Mouse (Mus musculus) hematopoietic stem cell, adult 5-6 weeks (primary cell): Measurements from ENCODE around the gene Ccdc6. TPM values are rescaled to one million over a fixed set of nuclear protein-coding genes. Genes with fewer than 3 reads are reported as not detected.
A peak's percentile ranks its signal among the peaks of the same experiment; 100 is the strongest.

Experiments used
- ATAC-seq, 2 experiments: fragments of 125-278 bp in 1 of 2; replicated peaks in 1 of 2; 2 replicates each; pipeline ENCODE4 v1.8.0; 2016 to 2017; ENCODE audit warnings: inconsistent platforms in 2 of 2, mild to moderate bottlenecking in 2 of 2, moderate number of reproducible peaks in 2 of 2, low read depth in 1 of 2, moderate TSS enrichment in 1 of 2; ENCODE audit not compliant: low FRiP score in 2 of 2, poor library complexity in 2 of 2, severe bottlenecking in 2 of 2, insufficient read depth in 1 of 2, low TSS enrichment in 1 of 2
- total RNA-seq: library from RNA; stranded (forward); fragments of 172-1452, 232-1000 nt; gene quantifications from 2 replicates; pipeline ENCODE4 v1.2.3, GENCODE M21; 2017

The Ccdc6 gene
- total RNA-seq, 1 experiment from 2014 or later = 23.6 TPM

DNA sequence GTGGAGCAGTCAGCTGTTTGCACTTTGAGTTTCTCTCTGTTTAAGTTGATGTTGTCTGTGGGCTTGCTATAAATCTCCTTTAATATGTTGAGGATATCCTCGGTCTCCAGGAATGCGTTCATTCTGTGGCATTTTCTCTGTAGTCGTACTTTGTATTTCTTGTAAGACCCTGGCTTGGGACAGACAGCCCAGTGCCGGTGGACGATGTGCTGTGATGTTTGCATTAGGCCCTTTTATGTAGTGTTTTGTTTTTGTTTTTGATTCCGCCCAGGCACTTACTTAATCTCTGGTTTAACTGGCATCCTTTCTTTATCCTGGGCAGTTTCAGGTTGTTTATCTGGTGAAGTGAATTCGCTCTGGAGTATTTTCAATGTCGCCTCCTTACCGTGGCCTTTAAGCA is 22.5 kb downstream of the Ccdc6 start:
- no peak for ATAC-seq

GRCm38 (mm10) chr10:70119851-70120370 is 23.0 kb downstream of the Ccdc6 start:
- ATAC-seq = no peak; a peak in 1 of 4 replicates

DNA sequence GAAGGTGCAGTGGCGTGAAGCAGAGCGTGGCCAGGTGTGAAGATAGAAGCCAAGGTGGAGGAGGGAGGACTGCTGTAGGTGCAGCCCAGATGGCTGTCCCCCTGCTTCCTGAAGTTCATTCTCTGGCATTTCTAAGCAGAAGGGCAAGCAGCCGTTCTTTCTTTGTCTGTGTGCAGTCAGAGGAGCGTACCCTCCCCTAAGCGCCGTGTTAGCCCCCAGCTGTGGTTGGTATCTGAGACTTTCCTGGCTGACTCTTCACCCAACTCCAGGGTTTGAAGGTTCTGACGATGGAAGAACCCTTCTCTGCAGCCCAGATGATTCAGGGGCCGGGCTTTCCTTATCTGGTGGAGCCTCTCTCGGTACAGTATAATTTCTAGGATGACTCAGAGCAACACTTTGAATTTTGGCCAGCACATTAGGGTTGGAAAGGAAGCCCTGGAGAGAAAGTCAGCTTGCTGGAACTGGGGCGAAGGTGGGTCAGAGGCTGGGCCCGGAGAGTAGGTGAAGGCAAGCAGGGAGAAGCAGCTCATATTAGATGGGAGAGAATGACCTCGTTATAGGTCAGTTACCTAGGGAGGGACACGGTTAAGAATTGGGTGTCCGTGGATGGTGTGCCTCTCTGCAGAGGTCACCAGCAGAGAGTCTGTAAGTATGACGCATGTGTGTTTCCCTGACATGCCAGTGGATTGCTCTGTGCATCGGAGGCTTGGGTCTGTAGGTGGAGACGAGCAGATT is 23.9 kb downstream of the Ccdc6 start:
- ATAC-seq = peak; percentile 33 to 34; a peak in 2 of 4 replicates

GRCm38 (mm10) chr10:70121406-70121695 is 24.4 kb downstream of the Ccdc6 start:
- no peak for ATAC-seq

GRCm38 (mm10) chr10:70123454-70123853 is 26.5 kb downstream of the Ccdc6 start:
- ATAC-seq = no peak

DNA sequence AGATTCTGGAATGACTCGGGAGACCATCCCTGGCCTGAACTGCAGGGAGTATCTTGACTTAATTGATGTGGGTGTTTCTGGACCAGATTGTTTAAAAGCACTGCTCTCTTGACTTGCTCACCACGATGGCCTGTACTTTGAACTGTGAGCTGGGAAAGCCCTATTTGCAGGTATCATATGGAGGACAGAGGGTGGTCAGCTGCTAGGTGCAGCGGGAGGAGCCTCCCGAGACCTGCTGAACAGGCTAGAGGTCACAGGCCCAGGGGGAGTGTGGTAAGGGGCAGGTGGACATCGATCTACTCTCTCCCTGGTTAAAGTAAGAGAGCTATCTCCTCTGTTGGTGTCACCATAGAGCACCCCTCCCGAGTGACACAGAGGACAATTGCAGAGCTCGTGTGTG is 28.6 kb downstream of the Ccdc6 start:
- no peak for ATAC-seq

DNA sequence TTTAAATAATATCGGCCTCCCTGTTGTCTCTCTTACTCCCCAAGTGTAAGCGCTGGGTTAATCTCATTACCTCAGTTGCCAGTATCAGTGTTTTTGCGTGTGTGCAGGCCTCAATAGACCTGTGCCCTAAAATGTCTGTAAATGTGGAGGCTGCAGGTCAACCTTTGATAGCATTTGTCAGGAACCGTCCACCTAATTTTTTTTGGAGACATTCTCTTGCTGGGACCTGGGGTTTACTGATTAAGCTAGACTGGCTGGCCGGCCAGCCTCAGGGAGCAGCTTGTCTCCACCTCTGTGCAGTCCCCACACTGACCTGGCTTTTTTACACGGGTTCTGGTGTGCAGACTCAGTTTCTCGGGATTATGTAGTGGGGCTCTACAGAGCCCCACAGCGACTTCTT is 30.4 kb downstream of the Ccdc6 start:
- peak in 1 of 2 experiments; percentile 39; a peak in 1 of 4 replicates for ATAC-seq

DNA sequence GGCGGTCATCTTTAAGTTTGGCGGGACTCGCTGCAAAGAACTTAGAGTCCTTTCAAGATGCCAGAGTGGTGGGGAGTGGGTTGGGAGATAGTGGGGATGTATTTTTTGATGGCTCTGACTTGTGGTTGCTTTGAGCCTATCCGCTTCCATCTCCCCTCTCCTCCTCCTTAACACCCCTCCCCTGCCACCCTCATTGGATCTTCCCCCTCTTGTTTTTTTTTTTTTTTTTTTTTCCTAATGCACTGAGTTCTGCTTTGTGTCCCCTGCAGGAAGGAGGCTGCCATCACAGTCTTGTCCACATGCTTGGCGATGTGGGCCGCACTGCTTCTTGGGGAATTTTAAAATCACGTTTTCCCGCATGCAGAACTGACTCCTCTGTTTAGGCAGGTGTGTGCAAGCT is 31.5 kb downstream of the Ccdc6 start:
- ATAC-seq = no peak

GRCm38 (mm10) chr10:70132087-70132560 is 35.2 kb downstream of the Ccdc6 start:
- peak; percentile 63 to 76 for ATAC-seq

GRCm38 (mm10) chr10:70132714-70133113 is 35.8 kb downstream of the Ccdc6 start:
- no peak for ATAC-seq

- ATAC-seq = 0 out of 4 replicates have a peak, but pooled peaks of 1 of the 2 experiments have one; percentile 17
Measured at GRCm38 (mm10) chr10:70133188-70133587, 36.3 kb downstream of the Ccdc6 start.

GRCm38 (mm10) chr10:70135680-70136079 is 38.8 kb downstream of the Ccdc6 start:
- ATAC-seq = no peak

DNA sequence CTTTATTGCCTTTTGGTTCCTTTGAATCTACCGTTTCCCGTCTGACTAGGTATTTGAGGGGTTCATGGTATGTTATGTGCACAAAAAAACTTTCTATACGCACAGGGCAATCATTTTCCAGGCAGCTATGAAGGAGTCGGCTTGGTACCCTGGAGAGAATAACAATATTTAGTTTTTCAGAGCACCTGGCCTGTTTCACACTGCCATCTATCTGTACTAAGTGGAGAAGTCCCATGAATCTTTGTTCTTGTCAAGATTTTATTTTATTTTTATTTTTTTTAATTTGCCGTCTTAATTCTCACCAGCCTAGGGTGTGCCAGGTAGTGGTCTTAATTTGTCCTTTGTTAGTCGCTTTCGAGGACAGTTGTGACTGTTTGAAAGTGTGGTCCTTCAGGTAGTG is 40.7 kb downstream of the Ccdc6 start:
- ATAC-seq = no peak

DNA sequence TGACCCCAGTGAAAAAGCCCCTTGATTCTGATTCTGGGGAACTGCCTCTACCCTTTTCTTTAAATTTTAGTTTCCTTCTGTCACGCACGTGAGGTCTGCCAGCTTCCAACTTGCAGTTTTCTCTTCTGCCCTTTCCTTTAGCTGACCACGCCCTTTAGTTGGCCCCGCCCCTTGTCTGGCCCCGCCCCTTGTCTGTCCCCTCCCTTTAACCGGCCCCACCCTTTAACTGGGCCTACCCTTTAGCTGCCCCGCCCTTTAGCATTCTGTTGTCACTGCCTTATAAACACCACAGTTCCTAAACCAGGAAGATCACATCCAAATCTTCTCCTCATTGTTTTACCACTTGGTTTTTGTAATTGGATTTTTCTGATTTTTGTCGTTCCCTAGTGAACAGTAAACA is 41.2 kb downstream of the Ccdc6 start:
- no peak for ATAC-seq

GRCm38 (mm10) chr10:70139368-70139767 is 42.4 kb downstream of the Ccdc6 start:
- no peak for ATAC-seq

DNA sequence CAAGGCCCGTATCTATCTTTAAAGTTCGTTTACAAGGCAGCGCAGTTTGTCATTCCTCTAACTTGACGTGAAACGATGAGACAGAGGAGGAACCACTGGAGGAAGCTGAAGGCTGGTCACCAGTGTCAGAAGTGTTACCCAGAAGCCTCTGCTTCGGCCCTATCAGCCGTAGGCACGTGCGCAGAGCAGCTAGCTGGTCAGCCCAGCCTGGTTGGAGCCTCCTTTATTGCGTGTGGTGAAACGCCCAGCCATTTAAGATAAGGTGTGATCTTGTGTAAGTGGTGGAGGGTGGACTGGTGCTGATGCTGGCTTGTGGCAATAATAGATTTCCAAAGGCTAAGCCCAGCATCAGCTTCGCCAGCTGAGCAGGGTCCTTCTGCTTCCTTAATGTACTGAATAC is 43.5 kb downstream of the Ccdc6 start:
- no peak for ATAC-seq

GRCm38 (mm10) chr10:70142623-70143022 is 45.7 kb downstream of the Ccdc6 start:
- ATAC-seq = no peak

DNA sequence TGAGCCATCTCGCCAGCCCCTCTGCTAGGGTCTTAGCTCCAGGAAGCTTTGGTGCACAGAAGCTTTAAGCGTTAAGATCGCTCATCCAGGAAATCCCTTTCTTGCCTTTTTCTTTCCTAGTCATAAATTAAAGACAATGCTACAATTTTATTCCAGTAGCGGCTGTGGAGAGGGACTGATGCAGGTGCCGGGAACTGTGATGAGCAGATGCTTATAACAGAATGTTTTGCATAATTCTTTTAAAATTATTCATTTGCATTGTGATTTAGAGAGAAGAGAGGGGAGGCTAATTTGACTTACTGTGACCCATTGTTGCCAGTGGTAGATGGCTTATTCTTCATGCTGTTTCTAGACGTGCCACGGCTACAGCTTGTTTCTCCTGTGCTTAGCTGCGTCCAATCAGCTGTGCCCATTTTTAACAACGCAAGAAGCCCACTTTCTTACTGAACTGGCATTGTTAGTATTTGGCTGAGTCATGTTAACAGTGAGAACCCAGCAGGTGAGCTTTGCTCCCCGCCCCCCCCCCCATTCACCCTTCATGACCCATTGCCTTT is 47.2 kb downstream of the Ccdc6 start:
- no peak for ATAC-seq

- ATAC-seq = no peak
Measured at GRCm38 (mm10) chr10:70145873-70146272, 49.0 kb downstream of the Ccdc6 start.
